Mouse (Mus musculus): Measurements from ENCODE around the gene Pdlim1. TPM values are rescaled to one million over a fixed set of nuclear protein-coding genes. Genes with fewer than 3 reads are reported as not detected.
A peak's percentile ranks its signal among the peaks of the same experiment; 100 is the strongest.

The Pdlim1 gene
- polyA plus RNA-seq (2015; fragmentation: Nextera tagmentation; extraction: Ambion mirVana): 179 and 200 TPM in 2 replicates

GRCm38 (mm10) chr19:40271308-40271892 is at the start of gene Pdlim1:
Gene Pdlim1, minus strand, starts transcription at chr19:40271842.
- Histone ChIP-seq H3K4me3 (ENCODE audit: low read length) (peak within 1 kb of the TSS; percentile 60), H3K4me1 (replicated peaks; ENCODE audit: control insufficient read depth, insufficient read depth, low read length) (peaks cover 18% of the 10 kb centered on the region), H3K36me3 (ENCODE audit: control insufficient read depth, insufficient read depth, low read length) (no peaks in the 10 kb centered on the region), H3K4me2 (ENCODE audit: low read depth, low read length) (peak within 1 kb of the TSS; percentile 67), H3K9me3 (ENCODE audit: control insufficient read depth, low read length) (no peaks in the 10 kb centered on the region), H3K27me3 (ENCODE audit: control insufficient read depth, insufficient read depth, low read depth, low read length) (no peaks in the 10 kb centered on the region), H3K9ac (ENCODE audit: low read length) (peak within 1 kb of the TSS; percentile 72), H3K27ac (ENCODE audit: low read length) (peak within 1 kb of the TSS; percentile 50)
- ATAC-seq (ENCODE audit: low read depth): peak; percentile 93
- under 1% methylated on average over 54 of the region's 54 CpGs for WGBS

DNA sequence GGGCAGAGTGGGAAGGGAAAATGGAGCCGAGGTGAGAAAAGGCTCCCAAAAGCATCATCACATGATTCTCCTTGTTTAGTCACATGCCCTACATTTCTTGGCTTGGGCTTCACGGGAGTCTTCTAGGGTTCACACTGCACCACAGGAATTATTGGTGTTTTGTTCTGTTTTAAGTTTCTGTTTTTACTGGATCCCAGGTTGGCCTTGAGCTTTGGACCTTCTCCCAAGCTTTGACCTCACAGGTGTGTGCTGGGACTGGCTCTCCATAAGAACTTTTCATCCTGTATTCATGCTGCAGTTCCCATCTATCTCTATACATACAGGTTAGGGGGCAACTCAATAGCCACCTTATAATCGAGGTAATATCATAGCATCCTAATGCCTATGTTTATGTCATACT is 47.6 kb upstream of the Pdlim1 start:
- no peak overlapping the region for H3K27ac ChIP-seq (ENCODE audit: low read length)
- ATAC-seq (ENCODE audit: low read depth): no peak
- H3K36me3 ChIP-seq (ENCODE audit: control insufficient read depth, insufficient read depth, low read length): no peaks in the 10 kb centered on the region
- H3K9ac ChIP-seq (ENCODE audit: low read length): no peak overlapping the region
- no peak overlapping the region for H3K4me2 ChIP-seq (ENCODE audit: low read depth, low read length)
- no peaks in the 10 kb centered on the region; the same call in 1 of the 2 replicates for H3K4me1 ChIP-seq (replicated peaks; ENCODE audit: control insufficient read depth, insufficient read depth, low read length)
- H3K4me3 ChIP-seq (ENCODE audit: low read length): no peak overlapping the region
- H3K9me3 ChIP-seq (ENCODE audit: control insufficient read depth, low read length): no peaks in the 10 kb centered on the region
- H3K27me3 ChIP-seq (ENCODE audit: control insufficient read depth, insufficient read depth, low read depth, low read length): no peaks in the 10 kb centered on the region
- 59% methylated on average over 3 of the region's 3 CpGs for WGBS

GRCm38 (mm10) chr19:40318511-40318910 is 46.9 kb upstream of the Pdlim1 start:
- 26% methylated on average over 6 of the region's 6 CpGs for WGBS
- no peaks in the 10 kb centered on the region for H3K9me3 ChIP-seq (ENCODE audit: control insufficient read depth, low read length)
- H3K4me1 ChIP-seq (replicated peaks; ENCODE audit: control insufficient read depth, insufficient read depth, low read length): no peaks in the 10 kb centered on the region; the same call in 1 of the 2 replicates
- ATAC-seq (ENCODE audit: low read depth): no peak
- no peaks in the 10 kb centered on the region for H3K36me3 ChIP-seq (ENCODE audit: control insufficient read depth, insufficient read depth, low read length)
- H3K4me3 ChIP-seq (ENCODE audit: low read length): no peak overlapping the region
- H3K27me3 ChIP-seq (ENCODE audit: control insufficient read depth, insufficient read depth, low read depth, low read length): no peaks in the 10 kb centered on the region
- no peak overlapping the region for H3K4me2 ChIP-seq (ENCODE audit: low read depth, low read length)
- H3K27ac ChIP-seq (ENCODE audit: low read length): no peak overlapping the region
- H3K9ac ChIP-seq (ENCODE audit: low read length): no peak overlapping the region

DNA sequence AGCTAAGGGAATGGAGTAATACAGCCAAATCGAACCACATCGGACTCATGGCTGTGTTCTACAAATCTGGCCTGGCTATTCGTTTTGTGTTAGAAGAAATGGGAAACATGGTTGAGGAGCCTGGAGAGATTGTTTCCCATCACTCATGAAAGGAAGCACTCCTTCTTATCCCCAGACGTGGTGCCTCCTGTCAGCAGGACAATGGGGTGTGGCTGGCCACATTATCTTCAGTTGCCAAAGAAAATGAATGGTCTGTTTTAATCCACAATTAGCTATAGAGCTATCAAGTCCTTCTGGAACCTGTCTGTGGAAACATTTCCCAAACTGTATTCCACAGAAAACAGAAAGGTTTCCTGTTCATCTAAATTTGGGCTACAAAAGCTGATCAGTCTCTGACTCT is 45.4 kb upstream of the Pdlim1 start:
- Histone ChIP-seq H3K9me3 (ENCODE audit: control insufficient read depth, low read length) (no peaks in the 10 kb centered on the region), H3K9ac (ENCODE audit: low read length) (no peak overlapping the region), H3K36me3 (ENCODE audit: control insufficient read depth, insufficient read depth, low read length) (no peaks in the 10 kb centered on the region), H3K4me2 (ENCODE audit: low read depth, low read length) (no peak overlapping the region), H3K27me3 (ENCODE audit: control insufficient read depth, insufficient read depth, low read depth, low read length) (no peaks in the 10 kb centered on the region), H3K27ac (ENCODE audit: low read length) (no peak overlapping the region), H3K4me1 (replicated peaks; ENCODE audit: control insufficient read depth, insufficient read depth, low read length) (no peaks in the 10 kb centered on the region; the same call in 1 of the 2 replicates), H3K4me3 (ENCODE audit: low read length) (no peak overlapping the region)
- ATAC-seq (ENCODE audit: low read depth): no peak
- 71% methylated on average over 4 of the region's 4 CpGs for WGBS

GRCm38 (mm10) chr19:40314252-40314651 is 42.6 kb upstream of the Pdlim1 start:
- 81% methylated on average over 11 of the region's 11 CpGs for WGBS
- Histone ChIP-seq H3K36me3 (ENCODE audit: control insufficient read depth, insufficient read depth, low read length) (peaks cover 3% of the 10 kb centered on the region), H3K9me3 (ENCODE audit: control insufficient read depth, low read length) (no peaks in the 10 kb centered on the region), H3K27ac (ENCODE audit: low read length) (no peak overlapping the region), H3K4me2 (ENCODE audit: low read depth, low read length) (no peak overlapping the region), H3K4me1 (replicated peaks; ENCODE audit: control insufficient read depth, insufficient read depth, low read length) (no peaks in the 10 kb centered on the region; the same call in 1 of the 2 replicates), H3K27me3 (ENCODE audit: control insufficient read depth, insufficient read depth, low read depth, low read length) (no peaks in the 10 kb centered on the region), H3K9ac (ENCODE audit: low read length) (no peak overlapping the region), H3K4me3 (ENCODE audit: low read length) (no peak overlapping the region)
- no peak for ATAC-seq (ENCODE audit: low read depth)

DNA sequence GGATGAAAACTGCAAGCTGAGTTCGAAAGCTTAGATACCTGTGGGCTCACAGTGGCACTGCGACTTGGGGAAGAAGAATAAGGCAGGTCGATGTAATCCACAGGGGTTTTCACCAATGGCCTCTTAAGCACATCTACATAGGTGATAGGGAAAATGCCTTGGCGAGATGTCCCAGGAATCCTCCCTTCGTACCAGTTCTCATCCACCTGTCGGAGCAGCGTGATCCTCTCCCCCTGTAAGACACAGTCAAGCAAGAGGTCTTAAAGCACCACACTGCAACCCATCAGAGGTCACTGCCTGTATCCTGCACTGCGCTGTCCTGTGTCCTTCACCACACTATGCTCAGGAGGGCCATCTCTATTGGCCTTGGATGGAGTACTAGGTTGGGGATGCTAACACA is 40.0 kb upstream of the Pdlim1 start:
- H3K9me3 ChIP-seq (ENCODE audit: control insufficient read depth, low read length): no peaks in the 10 kb centered on the region
- H3K27ac ChIP-seq (ENCODE audit: low read length): no peak overlapping the region
- peaks cover 3% of the 10 kb centered on the region for H3K36me3 ChIP-seq (ENCODE audit: control insufficient read depth, insufficient read depth, low read length)
- H3K4me2 ChIP-seq (ENCODE audit: low read depth, low read length): no peak overlapping the region
- H3K4me1 ChIP-seq (replicated peaks; ENCODE audit: control insufficient read depth, insufficient read depth, low read length): no peaks in the 10 kb centered on the region
- H3K9ac ChIP-seq (ENCODE audit: low read length): no peak overlapping the region
- ATAC-seq (ENCODE audit: low read depth): no peak
- no peaks in the 10 kb centered on the region for H3K27me3 ChIP-seq (ENCODE audit: control insufficient read depth, insufficient read depth, low read depth, low read length)
- WGBS: 95% methylated on average over 8 of the region's 8 CpGs
- no peak overlapping the region for H3K4me3 ChIP-seq (ENCODE audit: low read length)

DNA sequence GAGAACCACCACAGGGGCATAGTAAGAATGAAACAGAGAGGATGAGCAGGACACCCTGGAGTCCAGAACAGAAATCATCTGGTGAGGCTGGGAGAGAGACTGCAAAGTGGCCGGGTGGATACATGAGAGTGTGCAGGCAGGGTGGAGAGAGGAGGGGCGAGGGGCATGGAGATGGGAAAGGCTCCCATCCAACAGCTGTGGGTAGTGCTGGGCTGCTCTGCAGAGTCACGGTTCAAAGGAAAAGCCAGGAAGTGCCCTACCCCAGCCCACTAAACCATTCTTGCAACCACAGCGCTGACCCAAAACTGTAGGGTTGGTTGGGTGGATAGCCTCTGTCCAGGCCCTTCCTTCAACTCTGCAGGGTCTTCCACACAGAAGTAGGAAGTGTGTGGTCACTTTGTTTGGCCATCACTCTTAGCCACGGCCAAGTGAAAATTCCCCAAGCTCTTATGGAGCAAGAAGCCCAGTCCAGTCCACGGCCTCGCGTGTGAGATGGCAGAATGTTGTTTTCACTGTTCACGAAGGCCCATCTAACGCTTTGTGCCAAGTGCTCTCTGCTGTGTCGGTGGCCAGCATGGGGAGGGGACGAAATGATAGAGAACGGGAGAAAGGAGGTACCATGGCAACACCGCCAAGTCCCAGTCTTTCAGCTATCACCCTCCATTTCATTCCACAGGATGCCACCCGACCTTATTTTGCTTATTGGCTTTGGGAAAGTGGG is 38.9 kb upstream of the Pdlim1 start:
- Histone ChIP-seq H3K4me2 (ENCODE audit: low read depth, low read length) (no peak overlapping the region), H3K9me3 (ENCODE audit: control insufficient read depth, low read length) (no peaks in the 10 kb centered on the region), H3K27me3 (ENCODE audit: control insufficient read depth, insufficient read depth, low read depth, low read length) (no peaks in the 10 kb centered on the region), H3K4me1 (replicated peaks; ENCODE audit: control insufficient read depth, insufficient read depth, low read length) (no peaks in the 10 kb centered on the region), H3K9ac (ENCODE audit: low read length) (no peak overlapping the region), H3K27ac (ENCODE audit: low read length) (no peak overlapping the region), H3K4me3 (ENCODE audit: low read length) (no peak overlapping the region), H3K36me3 (ENCODE audit: control insufficient read depth, insufficient read depth, low read length) (peaks cover 3% of the 10 kb centered on the region)
- no peak for ATAC-seq (ENCODE audit: low read depth)
- WGBS: 82% methylated on average over 15 of the region's 15 CpGs

DNA sequence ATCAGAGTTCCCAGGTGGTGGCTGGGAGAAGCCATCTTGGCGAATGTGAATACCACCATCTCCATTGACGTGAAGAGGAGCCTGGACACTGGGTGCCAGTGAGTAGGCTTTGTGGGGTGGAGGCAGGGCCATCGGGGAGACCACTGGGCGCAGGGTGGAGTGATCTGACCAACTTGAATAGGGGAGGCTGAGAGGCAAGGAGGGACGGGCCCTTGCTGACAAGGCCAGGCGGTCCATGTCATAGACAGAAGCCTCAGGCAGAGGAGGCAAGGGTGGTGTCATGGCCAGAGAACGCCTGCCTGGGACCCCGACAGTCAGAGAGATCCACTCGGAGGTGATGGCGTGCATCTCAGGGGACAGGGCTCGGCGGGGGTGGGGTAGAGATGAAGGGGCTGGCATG is 38.3 kb upstream of the Pdlim1 start:
- H3K36me3 ChIP-seq (ENCODE audit: control insufficient read depth, insufficient read depth, low read length): peaks cover 3% of the 10 kb centered on the region
- no peaks in the 10 kb centered on the region for H3K4me1 ChIP-seq (replicated peaks; ENCODE audit: control insufficient read depth, insufficient read depth, low read length)
- 79% methylated on average over 12 of the region's 12 CpGs for WGBS
- no peak overlapping the region for H3K4me3 ChIP-seq (ENCODE audit: low read length)
- no peak overlapping the region for H3K9ac ChIP-seq (ENCODE audit: low read length)
- H3K9me3 ChIP-seq (ENCODE audit: control insufficient read depth, low read length): no peaks in the 10 kb centered on the region
- no peak overlapping the region for H3K27ac ChIP-seq (ENCODE audit: low read length)
- no peak for ATAC-seq (ENCODE audit: low read depth)
- no peak overlapping the region for H3K4me2 ChIP-seq (ENCODE audit: low read depth, low read length)
- no peaks in the 10 kb centered on the region for H3K27me3 ChIP-seq (ENCODE audit: control insufficient read depth, insufficient read depth, low read depth, low read length)

DNA sequence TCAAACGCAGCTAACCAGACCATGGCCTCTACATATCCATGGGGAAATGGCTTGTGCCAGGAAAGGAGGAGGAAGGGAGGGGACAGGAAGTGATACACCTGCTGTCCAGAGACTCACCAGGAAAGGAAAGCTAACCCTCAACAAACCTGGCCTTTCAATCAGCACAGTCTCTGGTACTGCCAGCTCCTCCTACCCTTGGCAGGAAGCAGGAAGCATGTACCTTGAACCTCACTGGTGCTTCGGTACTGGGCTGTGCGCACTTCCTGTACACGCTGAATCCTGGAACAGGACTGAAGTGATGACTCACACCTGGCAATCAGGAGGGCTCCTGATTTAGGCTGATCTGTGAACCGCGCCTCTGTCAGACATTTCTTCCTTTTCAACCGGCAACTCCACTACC is 35.9 kb upstream of the Pdlim1 start:
- no peak overlapping the region for H3K9ac ChIP-seq (ENCODE audit: low read length)
- WGBS: 68% methylated on average over 7 of the region's 7 CpGs
- no peaks in the 10 kb centered on the region for H3K27me3 ChIP-seq (ENCODE audit: control insufficient read depth, insufficient read depth, low read depth, low read length)
- H3K4me1 ChIP-seq (replicated peaks; ENCODE audit: control insufficient read depth, insufficient read depth, low read length): no peaks in the 10 kb centered on the region
- no peak overlapping the region for H3K4me3 ChIP-seq (ENCODE audit: low read length)
- H3K4me2 ChIP-seq (ENCODE audit: low read depth, low read length): no peak overlapping the region
- H3K27ac ChIP-seq (ENCODE audit: low read length): no peak overlapping the region
- no peak for ATAC-seq (ENCODE audit: low read depth)
- H3K36me3 ChIP-seq (ENCODE audit: control insufficient read depth, insufficient read depth, low read length): peaks cover 3% of the 10 kb centered on the region
- no peaks in the 10 kb centered on the region for H3K9me3 ChIP-seq (ENCODE audit: control insufficient read depth, low read length)
